Mouse (Mus musculus): ENCODE results near the gene Hspa12a. TPM values are rescaled to one million over a fixed set of nuclear protein-coding genes. Genes with fewer than 3 reads are reported as not detected.

The Hspa12a gene
- polyA plus RNA-seq, 1 experiment from 2014 or later: 6.0 TPM

GRCm38 (mm10) chr19:58856129-58856855 is 87.2 kb downstream of the Hspa12a start:
- ATAC-seq (ENCODE audit: insufficient read depth, low FRiP score): no peak
- 86% methylated on average over 9 of the region's 9 CpGs for WGBS
- H3K4me3 ChIP-seq (replicated peaks; ENCODE audit: low read length): no peak overlapping the region
- no peak overlapping the region for H3K27ac ChIP-seq (ENCODE audit: low read length)
- H3K9ac ChIP-seq (ENCODE audit: low read length): no peak overlapping the region
- H3K4me1 ChIP-seq (ENCODE audit: control insufficient read depth, insufficient read depth, low read length): peaks cover 17% of the 10 kb centered on the region
- H3K36me3 ChIP-seq (ENCODE audit: control insufficient read depth, insufficient read depth, low read length): no peaks in the 10 kb centered on the region
- H3K9me3 ChIP-seq (replicated peaks; ENCODE audit: control insufficient read depth, low read length): no peaks in the 10 kb centered on the region
- H3K4me2 ChIP-seq (ENCODE audit: low read depth, low read length): no peak overlapping the region
- H3K27me3 ChIP-seq (ENCODE audit: control insufficient read depth, insufficient read depth, low read length): no peaks in the 10 kb centered on the region

GRCm38 (mm10) chr19:58854899-58855298 is 88.6 kb downstream of the Hspa12a start:
- H3K9me3 ChIP-seq (replicated peaks; ENCODE audit: control insufficient read depth, low read length): no peaks in the 10 kb centered on the region
- H3K27me3 ChIP-seq (ENCODE audit: control insufficient read depth, insufficient read depth, low read length): no peaks in the 10 kb centered on the region
- ATAC-seq (ENCODE audit: insufficient read depth, low FRiP score): no peak
- H3K4me2 ChIP-seq (ENCODE audit: low read depth, low read length): no peak overlapping the region
- H3K36me3 ChIP-seq (ENCODE audit: control insufficient read depth, insufficient read depth, low read length): no peaks in the 10 kb centered on the region
- H3K4me1 ChIP-seq (ENCODE audit: control insufficient read depth, insufficient read depth, low read length): peaks cover 12% of the 10 kb centered on the region; the same call in 1 of the 2 replicates
- 68% methylated on average over 3 of the region's 3 CpGs for WGBS
- no peak overlapping the region for H3K27ac ChIP-seq (ENCODE audit: low read length)
- no peak overlapping the region for H3K4me3 ChIP-seq (replicated peaks; ENCODE audit: low read length)
- H3K9ac ChIP-seq (ENCODE audit: low read length): no peak overlapping the region

GRCm38 (mm10) chr19:58853036-58853735 is 90.3 kb downstream of the Hspa12a start:
- no peak overlapping the region for H3K9ac ChIP-seq (ENCODE audit: low read length)
- no peak for ATAC-seq (ENCODE audit: insufficient read depth, low FRiP score)
- 52% methylated on average over 10 of the region's 10 CpGs for WGBS
- H3K4me1 ChIP-seq (ENCODE audit: control insufficient read depth, insufficient read depth, low read length): 0 out of 2 replicates have a peak, but pooled peaks cover 8% of the 10 kb centered on the region
- no peaks in the 10 kb centered on the region for H3K36me3 ChIP-seq (ENCODE audit: control insufficient read depth, insufficient read depth, low read length)
- no peak overlapping the region for H3K27ac ChIP-seq (ENCODE audit: low read length)
- no peak overlapping the region for H3K4me2 ChIP-seq (ENCODE audit: low read depth, low read length)
- no peak overlapping the region for H3K4me3 ChIP-seq (replicated peaks; ENCODE audit: low read length)
- H3K9me3 ChIP-seq (replicated peaks; ENCODE audit: control insufficient read depth, low read length): no peaks in the 10 kb centered on the region
- no peaks in the 10 kb centered on the region for H3K27me3 ChIP-seq (ENCODE audit: control insufficient read depth, insufficient read depth, low read length)

- WGBS: 55% methylated on average over 5 of the region's 7 CpGs
- Histone ChIP-seq H3K36me3 (ENCODE audit: control insufficient read depth, insufficient read depth, low read length) (no peaks in the 10 kb centered on the region), H3K27me3 (ENCODE audit: control insufficient read depth, insufficient read depth, low read length) (no peaks in the 10 kb centered on the region), H3K9ac (ENCODE audit: low read length) (no peak overlapping the region), H3K4me2 (ENCODE audit: low read depth, low read length) (no peak overlapping the region), H3K9me3 (replicated peaks; ENCODE audit: control insufficient read depth, low read length) (no peaks in the 10 kb centered on the region), H3K4me3 (replicated peaks; ENCODE audit: low read length) (no peak overlapping the region), H3K27ac (ENCODE audit: low read length) (no peak overlapping the region), H3K4me1 (ENCODE audit: control insufficient read depth, insufficient read depth, low read length) (0 out of 2 replicates have a peak, but pooled peaks cover 8% of the 10 kb centered on the region)
- no peak for ATAC-seq (ENCODE audit: insufficient read depth, low FRiP score)
These were observed 92.6 kb downstream of the Hspa12a start for GRCm38 (mm10) chr19:58850719-58851466.

GRCm38 (mm10) chr19:58849333-58850131 is 93.9 kb downstream of the Hspa12a start:
- H3K4me3 ChIP-seq (replicated peaks; ENCODE audit: low read length): no peak overlapping the region
- ATAC-seq (ENCODE audit: insufficient read depth, low FRiP score): no peak
- WGBS: 70% methylated on average over 13 of the region's 13 CpGs
- no peak overlapping the region for H3K9ac ChIP-seq (ENCODE audit: low read length)
- no peak overlapping the region for H3K4me2 ChIP-seq (ENCODE audit: low read depth, low read length)
- no peaks in the 10 kb centered on the region for H3K36me3 ChIP-seq (ENCODE audit: control insufficient read depth, insufficient read depth, low read length)
- no peaks in the 10 kb centered on the region for H3K9me3 ChIP-seq (replicated peaks; ENCODE audit: control insufficient read depth, low read length)
- no peak overlapping the region for H3K27ac ChIP-seq (ENCODE audit: low read length)
- no peaks in the 10 kb centered on the region for H3K27me3 ChIP-seq (ENCODE audit: control insufficient read depth, insufficient read depth, low read length)
- 0 out of 2 replicates have a peak, but pooled peaks cover 8% of the 10 kb centered on the region for H3K4me1 ChIP-seq (ENCODE audit: control insufficient read depth, insufficient read depth, low read length)

GRCm38 (mm10) chr19:58843606-58844005 is 99.8 kb downstream of the Hspa12a start:
- Histone ChIP-seq H3K9me3 (replicated peaks; ENCODE audit: control insufficient read depth, low read length) (no peaks in the 10 kb centered on the region), H3K27ac (ENCODE audit: low read length) (no peak overlapping the region), H3K4me2 (ENCODE audit: low read depth, low read length) (no peak overlapping the region), H3K4me3 (replicated peaks; ENCODE audit: low read length) (no peak overlapping the region), H3K36me3 (ENCODE audit: control insufficient read depth, insufficient read depth, low read length) (no peaks in the 10 kb centered on the region), H3K4me1 (ENCODE audit: control insufficient read depth, insufficient read depth, low read length) (no peaks in the 10 kb centered on the region), H3K9ac (ENCODE audit: low read length) (no peak overlapping the region), H3K27me3 (ENCODE audit: control insufficient read depth, insufficient read depth, low read length) (no peaks in the 10 kb centered on the region)
- ATAC-seq (ENCODE audit: insufficient read depth, low FRiP score): no peak
- 81% methylated on average over 3 of the region's 3 CpGs for WGBS

- no peak overlapping the region for H3K9ac ChIP-seq (ENCODE audit: low read length)
- 75% methylated on average over 5 of the region's 5 CpGs for WGBS
- no peaks in the 10 kb centered on the region for H3K9me3 ChIP-seq (replicated peaks; ENCODE audit: control insufficient read depth, low read length)
- no peaks in the 10 kb centered on the region for H3K4me1 ChIP-seq (ENCODE audit: control insufficient read depth, insufficient read depth, low read length)
- ATAC-seq (ENCODE audit: insufficient read depth, low FRiP score): no peak
- no peaks in the 10 kb centered on the region for H3K36me3 ChIP-seq (ENCODE audit: control insufficient read depth, insufficient read depth, low read length)
- no peak overlapping the region for H3K27ac ChIP-seq (ENCODE audit: low read length)
- H3K4me3 ChIP-seq (replicated peaks; ENCODE audit: low read length): no peak overlapping the region
- H3K4me2 ChIP-seq (ENCODE audit: low read depth, low read length): no peak overlapping the region
- no peaks in the 10 kb centered on the region for H3K27me3 ChIP-seq (ENCODE audit: control insufficient read depth, insufficient read depth, low read length)
These were observed 102.7 kb downstream of the Hspa12a start for GRCm38 (mm10) chr19:58840721-58841271.

- Histone ChIP-seq H3K27ac (ENCODE audit: low read length) (no peak overlapping the region), H3K4me2 (ENCODE audit: low read depth, low read length) (no peak overlapping the region), H3K9ac (ENCODE audit: low read length) (no peak overlapping the region), H3K4me3 (replicated peaks; ENCODE audit: low read length) (no peak overlapping the region), H3K4me1 (ENCODE audit: control insufficient read depth, insufficient read depth, low read length) (no peaks in the 10 kb centered on the region), H3K36me3 (ENCODE audit: control insufficient read depth, insufficient read depth, low read length) (no peaks in the 10 kb centered on the region), H3K27me3 (ENCODE audit: control insufficient read depth, insufficient read depth, low read length) (no peaks in the 10 kb centered on the region), H3K9me3 (replicated peaks; ENCODE audit: control insufficient read depth, low read length) (no peaks in the 10 kb centered on the region)
- no peak for ATAC-seq (ENCODE audit: insufficient read depth, low FRiP score)
- 77% methylated on average over 4 of the region's 4 CpGs for WGBS
These were observed 103.6 kb downstream of the Hspa12a start for GRCm38 (mm10) chr19:58839806-58840205.
